Mouse (Mus musculus) MEL (cell line): ENCODE measurements around the gene Gm29427. TPM values are rescaled to one million over a fixed set of nuclear protein-coding genes. Genes with fewer than 3 reads are reported as not detected.

Experiments
- DNase-seq: peaks from one replicate; pipeline ENCODE4 v3.0.0; 2011; ENCODE audit warnings: low read depth, low spot score
- H3K27ac ChIP-seq: 2 replicates; pipeline ENCODE4 v1.5.1; 2012; ENCODE audit warnings: low read depth, mild to moderate bottlenecking, control low read depth, low read length, moderate library complexity; ENCODE audit not compliant: control insufficient read depth
- H3K27me3 ChIP-seq, 2 experiments: fragments of 150-350 bp in 1 of 2; sonication (generic) in 1 of 2; 2 replicates each; pipeline ENCODE4 v1.6.1; 2012; ENCODE audit warnings: low read length in 2 of 2, mild to moderate bottlenecking in 2 of 2, improper control_type of control experiment in 1 of 2, moderate library complexity in 1 of 2; ENCODE audit not compliant: insufficient read depth in 2 of 2, control insufficient read depth in 1 of 2
- H3K36me3 ChIP-seq, 2 experiments: 2 replicates each; pipeline ENCODE4 v1.6.1; 2012 to 2014; ENCODE audit warnings: low read length in 2 of 2, improper control_type of control experiment in 1 of 2, inconsistent platforms in 1 of 2, mild to moderate bottlenecking in 1 of 2; ENCODE audit not compliant: insufficient read depth in 2 of 2, control insufficient read depth in 1 of 2
- H3K4me1 ChIP-seq, 2 experiments: fragments of 150-350 bp in 1 of 2; sonication (generic) in 1 of 2; 2 replicates each; pipeline ENCODE4 v1.6.1; 2012; ENCODE audit warnings: low read length in 2 of 2, improper control_type of control experiment in 1 of 2, mild to moderate bottlenecking in 1 of 2; ENCODE audit not compliant: insufficient read depth in 2 of 2, control insufficient read depth in 1 of 2
- H3K4me3 ChIP-seq, 2 experiments: fragments of 150-350 bp in 1 of 2; sonication (generic) in 1 of 2; 2 replicates each; pipeline ENCODE4 v1.5.1; 2012; ENCODE audit warnings: low read depth in 2 of 2, low read length in 2 of 2, mild to moderate bottlenecking in 2 of 2, moderate library complexity in 2 of 2, control low read depth in 1 of 2, improper control_type of control experiment in 1 of 2; ENCODE audit not compliant: control insufficient read depth in 1 of 2, insufficient read depth in 1 of 2
- H3K79me2 ChIP-seq: 2 replicates; pipeline ENCODE4 v1.6.1; 2012; ENCODE audit warnings: mild to moderate bottlenecking, low read length, moderate library complexity; ENCODE audit not compliant: control insufficient read depth, poor library complexity, insufficient read depth
- H3K9ac ChIP-seq: 2 replicates; pipeline ENCODE4 v1.6.1; 2012; ENCODE audit warnings: low read depth, mild to moderate bottlenecking, control low read depth, low read length, moderate library complexity; ENCODE audit not compliant: control insufficient read depth, poor library complexity, severe bottlenecking
- H3K9me3 ChIP-seq: fragments of 150-350 bp; sonication (generic); replicated peaks from 2 replicates; pipeline ENCODE4 v1.6.1; 2012; ENCODE audit warnings: mild to moderate bottlenecking, low read length, improper control_type of control experiment, moderate library complexity; ENCODE audit not compliant: insufficient read depth
- BHLHE40 ChIP-seq: IDR thresholded peaks from 2 replicates; pipeline ENCODE4 v1.6.1; 2012; ENCODE audit warnings: low read depth, mild to moderate bottlenecking, inconsistent platforms, low read length, improper control_type of control experiment, borderline replicate concordance
- CTCF ChIP-seq, 3 experiments: IDR thresholded peaks in 2 of 3; conservative IDR thresholded peaks in 1 of 3; 2 replicates each; pipeline ENCODE4 v1.5.1; 2011 to 2012; ENCODE audit warnings: low read length in 3 of 3, low read depth in 2 of 3, mild to moderate bottlenecking in 2 of 3, improper control_type of control experiment in 1 of 3, inconsistent platforms in 1 of 3, mixed read lengths in 1 of 3, moderate library complexity in 1 of 3; ENCODE audit not compliant: control insufficient read depth in 1 of 3, insufficient read depth in 1 of 3, poor library complexity in 1 of 3, severe bottlenecking in 1 of 3
- E2F4 ChIP-seq: IDR thresholded peaks from 2 replicates; pipeline ENCODE4 v1.6.1; 2011; ENCODE audit warnings: low read depth, low read length, improper control_type of control experiment, borderline replicate concordance
- ELF1 ChIP-seq: IDR thresholded peaks from 2 replicates; pipeline ENCODE4 v1.6.1; 2014; ENCODE audit warnings: low read depth, mild to moderate bottlenecking, inconsistent platforms, low read length, improper control_type of control experiment, moderate library complexity
- EP300 ChIP-seq, 2 experiments: IDR thresholded peaks; 2 replicates each; pipeline ENCODE4 v1.6.1; 2011; ENCODE audit warnings: improper control_type of control experiment in 2 of 2, low read length in 2 of 2, low read depth in 1 of 2, mild to moderate bottlenecking in 1 of 2
- GABPA ChIP-seq: IDR thresholded peaks from 2 replicates; pipeline ENCODE4 v1.6.1; 2012; ENCODE audit warnings: low read depth, mild to moderate bottlenecking, inconsistent platforms, low read length, improper control_type of control experiment, moderate library complexity
- KAT2A ChIP-seq: conservative IDR thresholded peaks from 2 replicates; pipeline ENCODE4 v1.6.1; 2012; ENCODE audit warnings: low read depth, low read length, improper control_type of control experiment, inconsistent platforms
- MAFK ChIP-seq: IDR thresholded peaks from 2 replicates; pipeline ENCODE4 v1.6.1; 2011; ENCODE audit warnings: low read depth, mild to moderate bottlenecking, low read length, improper control_type of control experiment, borderline replicate concordance
- MAZ ChIP-seq: IDR thresholded peaks from 2 replicates; pipeline ENCODE4 v1.6.1; 2012; ENCODE audit warnings: low read depth, mild to moderate bottlenecking, inconsistent platforms, low read length, improper control_type of control experiment
- MEF2A ChIP-seq: IDR thresholded peaks from 2 replicates; pipeline ENCODE4 v1.6.1; 2014; ENCODE audit warnings: low read depth, mild to moderate bottlenecking, inconsistent platforms, low read length, improper control_type of control experiment; ENCODE audit not compliant: poor library complexity, insufficient replicate concordance, severe bottlenecking; ENCODE audit errors: extremely low read depth
- MXI1 ChIP-seq: IDR thresholded peaks from 2 replicates; pipeline ENCODE4 v1.6.1; 2011; ENCODE audit warnings: mild to moderate bottlenecking, low read depth, low read length, improper control_type of control experiment
- MYB ChIP-seq: IDR thresholded peaks from 2 replicates; pipeline ENCODE4 v1.6.1; 2011; ENCODE audit warnings: mild to moderate bottlenecking, low read depth, low read length, improper control_type of control experiment
- MYC ChIP-seq: IDR thresholded peaks from 2 replicates; pipeline ENCODE4 v1.6.1; 2011; ENCODE audit warnings: low read depth, mild to moderate bottlenecking, low read length, improper control_type of control experiment, moderate library complexity
- NELFE ChIP-seq: IDR thresholded peaks from 2 replicates; pipeline ENCODE4 v1.6.1; 2011; ENCODE audit warnings: low read depth, low read length, improper control_type of control experiment
- SMC3 ChIP-seq: IDR thresholded peaks from 2 replicates; pipeline ENCODE4 v1.6.1; 2011; ENCODE audit warnings: low read depth, low read length, improper control_type of control experiment
- TBP ChIP-seq: IDR thresholded peaks from 2 replicates; pipeline ENCODE4 v1.8.0; 2011; ENCODE audit warnings: low read depth, low read length, improper control_type of control experiment
- TCF12 ChIP-seq: IDR thresholded peaks from 2 replicates; pipeline ENCODE4 v1.6.1; 2014; ENCODE audit warnings: low read depth, mild to moderate bottlenecking, inconsistent platforms, low read length, improper control_type of control experiment, moderate library complexity
- UBTF ChIP-seq: IDR thresholded peaks from 2 replicates; pipeline ENCODE4 v1.6.1; 2012; ENCODE audit warnings: low read depth, mild to moderate bottlenecking, inconsistent platforms, low read length, improper control_type of control experiment, moderate library complexity, borderline replicate concordance; ENCODE audit not compliant: insufficient read depth
- USF1 ChIP-seq: IDR thresholded peaks from 2 replicates; pipeline ENCODE4 v1.6.1; 2014; ENCODE audit warnings: low read depth, mild to moderate bottlenecking, inconsistent platforms, low read length, improper control_type of control experiment, moderate library complexity
- ZC3H11A ChIP-seq: IDR thresholded peaks from 2 replicates; pipeline ENCODE4 v1.6.1; 2012; ENCODE audit warnings: low read depth, mild to moderate bottlenecking, inconsistent platforms, low read length, improper control_type of control experiment
- ZMIZ1 ChIP-seq: IDR thresholded peaks from 2 replicates; pipeline ENCODE4 v1.6.1; 2012; ENCODE audit warnings: low read depth, mild to moderate bottlenecking, inconsistent platforms, low read length, improper control_type of control experiment, moderate library complexity
- ZNF384 ChIP-seq: IDR thresholded peaks from 2 replicates; pipeline ENCODE4 v1.6.1; 2012; ENCODE audit warnings: low read depth, mild to moderate bottlenecking, inconsistent platforms, low read length, improper control_type of control experiment
- polyA plus RNA-seq, 2 experiments: library from polyadenylated mRNA; stranded (reverse) in 1 of 2; unstranded in 1 of 2; fragments of >175 nt in 1 of 2; fragments of >200 nt in 1 of 2; gene quantifications; 2 replicates each; pipeline versions ENCODE4 v1.2.1 to v1.2.4; 2012; ENCODE audit warnings: low replicate concordance in 2 of 2, low read depth in 1 of 2; ENCODE audit not compliant: insufficient read length in 2 of 2, insufficient read depth in 1 of 2, missing spikeins in 1 of 2
- total RNA-seq: library from RNA; depleted of rRNA; stranded (reverse); fragments of 300-350 nt; gene quantifications from 2 replicates; pipeline ENCODE4 v1.2.3, GENCODE M21; 2012

The Gm29427 gene
- total and polyA plus RNA-seq, 3 experiments, result not detected

DNA sequence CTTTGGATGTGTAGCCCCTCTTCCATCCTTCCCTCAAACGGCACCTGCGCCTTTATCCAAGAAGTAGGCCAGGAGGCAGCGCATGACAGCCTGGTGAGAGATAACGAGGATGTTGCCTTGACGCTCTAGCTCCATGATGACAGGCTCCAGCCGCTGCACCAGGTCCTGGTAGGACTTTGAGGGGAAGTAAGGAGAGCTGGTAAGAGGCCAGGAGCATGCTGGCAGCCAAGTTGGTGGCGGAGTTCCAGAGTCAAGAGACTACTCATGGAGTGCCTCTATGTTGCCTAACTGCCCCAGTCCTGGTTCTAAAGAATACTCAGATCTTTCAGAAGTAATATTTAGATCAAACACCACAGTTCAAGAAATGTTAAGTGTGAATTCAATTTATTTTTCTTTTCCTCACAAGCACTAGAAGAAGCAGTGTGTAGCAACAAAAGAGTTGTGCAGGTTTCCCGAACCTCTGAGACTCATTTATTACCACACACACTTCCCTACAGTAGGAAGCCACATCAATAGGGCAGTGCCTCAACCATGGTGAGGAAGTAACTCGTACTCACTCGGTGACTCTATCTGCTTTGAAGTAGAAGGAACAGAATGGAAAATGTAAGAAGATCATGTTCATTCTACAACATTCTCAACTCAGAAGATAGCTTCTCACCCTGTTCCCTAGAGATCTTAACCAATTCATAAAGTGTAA is 15.5 kb downstream of the Gm29427 start:
- no peak for DNase-seq

DNA sequence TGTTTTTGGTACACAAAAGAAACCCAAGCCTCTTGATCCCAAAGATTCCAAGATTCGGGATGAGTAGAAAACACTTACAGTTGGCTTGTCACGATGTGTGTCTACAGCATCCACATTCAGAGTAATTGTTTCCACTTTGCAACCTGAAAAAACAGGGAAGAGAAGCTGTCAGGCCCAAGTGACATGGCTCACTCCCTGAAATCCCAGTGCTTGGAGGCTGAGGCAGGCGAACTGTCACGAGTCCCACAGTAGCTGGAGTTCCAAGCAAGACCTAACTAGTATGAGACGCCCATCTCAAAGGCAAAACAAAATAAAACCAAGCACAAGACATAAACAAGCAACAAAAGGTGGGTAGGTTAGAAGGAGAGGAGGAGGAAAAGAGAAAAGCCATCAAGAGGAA is 17.0 kb downstream of the Gm29427 start:
- DNase-seq, result no peak
- Histone ChIP-seq H3K4me3 (no peak overlapping the region), H3K36me3 (peaks cover 0 to 4% of the 10 kb centered on the region in 2 experiments; a peak in 2 of 4 replicates), H3K27me3 (no peaks in the 10 kb centered on the region), H3K9ac (no peak overlapping the region), H3K4me1 (no peaks in the 10 kb centered on the region), H3K79me2 (no peaks in the 10 kb centered on the region), H3K27ac (no peak overlapping the region), H3K9me3 (no peaks in the 10 kb centered on the region)
- no peak for TF ChIP-seq CTCF (IDR thresholded peaks at IDR 0.05 in 2 of 3, conservative IDR thresholded peaks at IDR 0.05 in 1 of 3; ENCODE audit: control insufficient read depth in 1 of 3, insufficient read depth in 1 of 3, low read depth in 2 of 3, low read length in 3 of 3, poor library complexity in 1 of 3, severe bottlenecking in 1 of 3)
- no peak for TF ChIP-seq ZNF384
- no peak for TF ChIP-seq USF1
- no peak for TF ChIP-seq MAFK
- TF ChIP-seq MEF2A, result no peak
- TF ChIP-seq MAZ, result no peak
- no peak for TF ChIP-seq BHLHE40

More for the DNA sequence above, 15.5 kb downstream of the Gm29427 start:
- no peak overlapping the region for H3K27ac ChIP-seq
- H3K4me3 ChIP-seq, result no peak overlapping the region
- no peak for TF ChIP-seq SMC3
- TF ChIP-seq MAZ, result no peak
- no peak for TF ChIP-seq KAT2A
- TF ChIP-seq MAFK, result no peak
- no peak for TF ChIP-seq ZMIZ1
- no peak for TF ChIP-seq TCF12
- TF ChIP-seq, all 39 proteins: peak for 0
- Histone ChIP-seq H3K9me3 (no peaks in the 10 kb centered on the region), H3K9ac (no peak overlapping the region), H3K36me3 (peaks cover 0 to 6% of the 10 kb centered on the region in 2 experiments; a peak in 2 of 4 replicates), H3K27me3 (no peaks in the 10 kb centered on the region), H3K4me1 (peaks cover 0 to 3% of the 10 kb centered on the region in 2 experiments; a peak in 1 of 4 replicates), H3K79me2 (no peaks in the 10 kb centered on the region)

- H3K9me3 ChIP-seq, result no peaks in the 10 kb centered on the region
- H3K4me3 ChIP-seq, result no peak overlapping the region
- no peaks in the 10 kb centered on the region for H3K27me3 ChIP-seq
- no peak overlapping the region for H3K27ac ChIP-seq
- peak; percentile 39 for DNase-seq
- peaks cover 0 to 13% of the 10 kb centered on the region in 2 experiments; a peak in 2 of 4 replicates for H3K36me3 ChIP-seq
- no peak overlapping the region for H3K9ac ChIP-seq
- H3K4me1 ChIP-seq, result peaks cover 0 to 11% of the 10 kb centered on the region in 2 experiments; a peak in 2 of 4 replicates
- no peaks in the 10 kb centered on the region for H3K79me2 ChIP-seq
- TF ChIP-seq ZMIZ1 (no peak), MYC (no peak), KAT2A (no peak), BHLHE40 (no peak), EP300 (IDR thresholded peaks at IDR 0.05; ENCODE audit: low read depth in 1 of 2, low read length in 2 of 2) (peak; percentile 35 to 61; a peak in 3 of 4 replicates), NELFE (no peak), ZNF384 (no peak), E2F4 (no peak), MEF2A (no peak), ZC3H11A (no peak), TBP (no peak), MAZ (no peak), ELF1 (no peak), MYB (no peak), UBTF (no peak), MXI1 (no peak), GABPA (no peak), SMC3 (no peak)
Observed at GRCm38 (mm10) chr1:130683905-130684304, 31.7 kb downstream of the Gm29427 start.
